In the genomic region with DNA sequence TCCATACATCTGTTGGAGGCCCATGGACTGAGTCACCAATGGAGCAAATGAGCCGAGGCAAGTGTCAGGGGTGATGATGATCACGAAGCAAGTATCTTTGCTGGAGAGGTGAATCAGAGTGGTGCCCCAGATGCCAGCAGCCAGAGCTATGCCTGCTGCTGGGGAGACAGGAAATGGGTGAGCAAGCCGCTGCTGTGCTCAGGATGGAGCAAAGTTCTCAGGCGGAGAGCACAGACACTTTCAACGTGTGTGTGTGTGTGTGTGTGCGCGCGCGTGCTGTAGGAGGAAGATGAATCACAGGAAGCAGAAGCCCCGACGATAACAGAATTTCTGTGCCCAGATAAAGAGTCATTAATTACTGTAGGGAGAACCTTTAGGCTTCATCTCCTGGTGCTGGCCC, we compare ENCODE assay signal across 13 mouse cellular contexts. TPM values are rescaled to one million over a fixed set of nuclear protein-coding genes. Genes with fewer than 3 reads are reported as not detected.
DNase-seq lines count a peak whose midpoint lies in the region; ATAC-seq and TF ChIP-seq lines count a peak whose summit lies in the region.
"Had no signal": no experiment of that assay in that cellular context is flagged by ENCODE, and none has a peak within 500 bp of the region (broad histone marks: within the 10 kb centered on the region; RNA-seq: fewer than 3 reads in every experiment).

No protein-coding gene starts in this region.

- in situ Hi-C loops in Patski (cut with MboI; ENCODE audit: low pct_unique_long_range_greater_than_20kb), result no loop called here

- ATAC-seq in Patski, result peak; percentile 65

- CTCF ChIA-PET in Patski (lab: Charles Lee), result interaction anchor here (0.9 kb wide), 1 partner anchor 15 kb away, joined by 6 read pairs; no protein-coding TSS in a partner anchor

- peak; percentile 40 for DNase-seq in kidney, postnatal 10 days
- DNase-seq in kidney, postnatal 25 days, result no peak
- no peak for DNase-seq in Patski (ENCODE audit: low read depth, low spot score)
- peak; percentile 17 for DNase-seq in lung, postnatal 36 days
- peak; percentile 75 to 76 for DNase-seq in thymus, postnatal 10 days (ENCODE audit: low spot score in 2 of 2)
- no peak for DNase-seq in gastrocnemius, postnatal 25 days
- no peak for DNase-seq in right cerebral cortex, postnatal 4 days
- DNase-seq in layer of hippocampus, adult 8-10 months (ENCODE audit: low spot score in 2 of 2), result no peak

- peaks cover 8% of the 10 kb centered on the region for H3K27me3 ChIP-seq in Patski
- H3K27me3 ChIP-seq: limb, embryonic 15.5 days had no signal

- no peak for TF ChIP-seq CTCF in Patski (IDR thresholded peaks at IDR 0.05)

- POLR2A ChIA-PET in Patski (lab: Charles Lee), result no interaction called here

RNA-seq across cellular contexts. Expression of a gene that starts 1.9 kb away (rescaled TPM):
- polyA plus RNA-seq in Patski (2021), result 0.03 TPM
- total RNA-seq in gastrocnemius, postnatal 25 days (2021), result under 1 TPM in 1 of 2 experiments, not detected in 1; 0.19 TPM
- under 1 TPM in 1 of 4 experiments, not detected in 3; 0.23 TPM for total RNA-seq in layer of hippocampus, adult 8-10 months (2022)
- total RNA-seq: G1E; layer of hippocampus, adult 18-20 months had no signal
- polyA plus RNA-seq: embryonic facial prominence, embryonic 11.5 days; G1E; hindbrain, embryonic 10.5 days; limb, embryonic 15.5 days had no signal

RNA-seq across cellular contexts. Expression of a gene that starts 36.7 kb away (rescaled TPM):
- polyA plus RNA-seq in Patski (2021), result 78.4 TPM
- under 1 TPM; 0.83 to 1.00 TPM for total RNA-seq in gastrocnemius, postnatal 25 days (2021)
- total RNA-seq in layer of hippocampus, adult 8-10 months (2022), result 10 to 100 TPM in 2 of 4 experiments, 1 to 10 TPM in 2; 7.0 to 16.5 (median 11.2) TPM

RNA-seq across cellular contexts. Expression of a gene that starts 45.9 kb away (rescaled TPM):
- polyA plus RNA-seq in Patski (2021), result not detected
- total RNA-seq in gastrocnemius, postnatal 25 days (2021), result not detected
- 10 to 100 TPM in 3 of 4 experiments, 1 to 10 TPM in 1; 9.9 to 20.3 (median 15.4) TPM for total RNA-seq in layer of hippocampus, adult 8-10 months (2022)
- polyA plus RNA-seq: embryonic facial prominence, embryonic 11.5 days; G1E; hindbrain, embryonic 10.5 days; limb, embryonic 15.5 days had no signal

Comparison
In these comparisons a context has a peak if more than half of its experiments do, and no peak if none do; other contexts are left out.
1. DNase-seq: peak in kidney, postnatal 10 days (single experiment), lung, postnatal 36 days (single experiment) and thymus, postnatal 10 days (2 of 2); none in kidney, postnatal 25 days (0 of 2), Patski (single experiment), gastrocnemius, postnatal 25 days (single experiment), right cerebral cortex, postnatal 4 days (single experiment) and layer of hippocampus, adult 8-10 months (0 of 2).
2. RNA of a gene that starts 36.7 kb away (total RNA-seq): 7.0 to 16.5 TPM in layer of hippocampus, adult 8-10 months; 0.83 to 1.00 TPM in gastrocnemius, postnatal 25 days; every median in the first group is over 4 times any median in the second.
3. RNA of a gene that starts 45.9 kb away (total RNA-seq): 9.9 to 20.3 TPM in layer of hippocampus, adult 8-10 months; not detected in gastrocnemius, postnatal 25 days; every median in the first group is over 10 times any median in the second.